Mouse (Mus musculus) WW6 (cell line): ENCODE measurements around the gene Lamb1.

ENCODE experiments used
- DNase-seq: peaks from one replicate; pipeline ENCODE4 v3.0.0-alpha.2; 2013; ENCODE audit warnings: low read depth, low spot score

The Lamb1 gene

GRCm38 (mm10) chr12:31283617-31284136 lies 18.6 kb downstream of the Lamb1 start:
- no peak for DNase-seq

- no peak for DNase-seq
These were observed 24.0 kb downstream of the Lamb1 start for GRCm38 (mm10) chr12:31289046-31289445.

- no peak for DNase-seq
These were observed 25.9 kb downstream of the Lamb1 start for GRCm38 (mm10) chr12:31290951-31291350.

GRCm38 (mm10) chr12:31293361-31294142 lies 28.5 kb downstream of the Lamb1 start:
- DNase-seq = no peak

- DNase-seq = no peak
These were observed 29.5 kb downstream of the Lamb1 start for GRCm38 (mm10) chr12:31294526-31294925.

GRCm38 (mm10) chr12:31294996-31295395 lies 30.0 kb downstream of the Lamb1 start:
- DNase-seq = no peak

GRCm38 (mm10) chr12:31295505-31295904 lies 30.5 kb downstream of the Lamb1 start:
- DNase-seq = no peak

GRCm38 (mm10) chr12:31296097-31296496 lies 31.1 kb downstream of the Lamb1 start:
- no peak for DNase-seq

- DNase-seq = no peak
These were observed 33.1 kb downstream of the Lamb1 start for GRCm38 (mm10) chr12:31298122-31298521.

- no peak for DNase-seq
These were observed 33.5 kb downstream of the Lamb1 start for GRCm38 (mm10) chr12:31298530-31298929.

GRCm38 (mm10) chr12:31299126-31299525 lies 34.1 kb downstream of the Lamb1 start:
- no peak for DNase-seq

GRCm38 (mm10) chr12:31299676-31300197 lies 34.7 kb downstream of the Lamb1 start:
- no peak for DNase-seq

- DNase-seq = no peak
These were observed 35.2 kb downstream of the Lamb1 start for GRCm38 (mm10) chr12:31300276-31300675.

- no peak for DNase-seq
These were observed 37.2 kb downstream of the Lamb1 start for GRCm38 (mm10) chr12:31302266-31302665.

- no peak for DNase-seq
These were observed 37.9 kb downstream of the Lamb1 start for GRCm38 (mm10) chr12:31302766-31303511.

GRCm38 (mm10) chr12:31306075-31306675 lies 41.1 kb downstream of the Lamb1 start:
- no peak for DNase-seq

- no peak for DNase-seq
These were observed 42.0 kb downstream of the Lamb1 start for GRCm38 (mm10) chr12:31307011-31307410.

- no peak for DNase-seq
These were observed 42.7 kb downstream of the Lamb1 start for GRCm38 (mm10) chr12:31307756-31308155.

- DNase-seq = no peak
These were observed 45.7 kb downstream of the Lamb1 start for GRCm38 (mm10) chr12:31310687-31311086.

GRCm38 (mm10) chr12:31311671-31312265 lies 46.7 kb downstream of the Lamb1 start:
- DNase-seq = no peak

GRCm38 (mm10) chr12:31312281-31312680 lies 47.2 kb downstream of the Lamb1 start:
- no peak for DNase-seq

GRCm38 (mm10) chr12:31313136-31313535 lies 48.1 kb downstream of the Lamb1 start:
- DNase-seq = no peak
